Mouse (Mus musculus): ENCODE measurements around the gene Slc38a4. TPM values are rescaled to one million over a fixed set of nuclear protein-coding genes. Genes with fewer than 3 reads are reported as not detected.

The Slc38a4 gene
- polyA plus RNA-seq, 1 experiment: 0.66 TPM

DNA sequence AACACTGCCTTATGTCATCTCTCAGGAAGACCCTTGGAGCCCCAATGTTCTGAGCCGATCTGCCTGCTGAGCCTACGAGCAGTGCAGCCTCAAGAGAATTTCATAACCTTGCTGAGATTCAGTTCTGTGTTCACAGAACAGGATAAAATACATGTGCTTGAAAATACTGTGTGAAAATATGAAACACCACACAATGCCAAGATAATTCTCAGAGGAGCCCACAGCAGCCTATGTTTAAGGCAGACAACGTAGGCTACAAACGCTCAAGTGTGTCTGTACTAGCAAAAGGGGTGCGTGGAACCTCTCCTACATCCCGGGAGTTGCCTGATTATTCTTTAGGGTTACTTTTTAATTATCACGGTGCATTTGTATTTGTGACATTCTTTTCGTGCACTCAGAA lies 92.4 kb downstream of the Slc38a4 start:
- TF ChIP-seq POLR2A (IDR thresholded peaks at IDR 0.05; ENCODE audit: borderline replicate concordance, low read depth, low read length) (no peak), CTCF (IDR thresholded peaks at IDR 0.05; ENCODE audit: low read depth, low read length) (no peak)
- no peak overlapping the region for H3K27ac ChIP-seq (ENCODE audit: insufficient read depth, low read depth, low read length)
- H3K4me3 ChIP-seq (ENCODE audit: insufficient read depth, low read length): no peak overlapping the region
- H3K4me1 ChIP-seq (ENCODE audit: control insufficient read depth, insufficient read depth, low read length): no peaks in the 10 kb centered on the region

DNA sequence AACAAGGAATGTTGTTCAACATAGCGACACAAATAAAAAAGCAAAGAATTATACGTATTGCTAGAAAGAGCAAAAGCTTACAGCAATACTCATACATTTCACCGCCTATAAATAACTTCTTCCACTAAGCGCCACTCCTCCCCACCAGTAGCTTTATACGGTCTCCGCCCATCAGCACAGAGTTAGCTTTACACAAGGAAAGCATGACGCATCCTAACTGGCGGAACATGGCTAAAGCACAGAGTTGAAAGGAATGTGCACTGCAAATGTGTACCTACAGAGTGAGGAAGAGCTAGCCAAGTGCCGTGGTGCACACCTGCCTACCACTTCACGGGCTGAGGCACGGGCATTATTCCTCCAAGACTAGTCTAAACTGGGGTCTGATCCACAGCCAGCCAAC lies 95.4 kb downstream of the Slc38a4 start:
- TF ChIP-seq POLR2A (IDR thresholded peaks at IDR 0.05; ENCODE audit: borderline replicate concordance, low read depth, low read length) (no peak), CTCF (IDR thresholded peaks at IDR 0.05; ENCODE audit: low read depth, low read length) (no peak)
- no peak overlapping the region for H3K27ac ChIP-seq (ENCODE audit: insufficient read depth, low read depth, low read length)
- no peak overlapping the region for H3K4me3 ChIP-seq (ENCODE audit: insufficient read depth, low read length)
- no peaks in the 10 kb centered on the region for H3K4me1 ChIP-seq (ENCODE audit: control insufficient read depth, insufficient read depth, low read length)

DNA sequence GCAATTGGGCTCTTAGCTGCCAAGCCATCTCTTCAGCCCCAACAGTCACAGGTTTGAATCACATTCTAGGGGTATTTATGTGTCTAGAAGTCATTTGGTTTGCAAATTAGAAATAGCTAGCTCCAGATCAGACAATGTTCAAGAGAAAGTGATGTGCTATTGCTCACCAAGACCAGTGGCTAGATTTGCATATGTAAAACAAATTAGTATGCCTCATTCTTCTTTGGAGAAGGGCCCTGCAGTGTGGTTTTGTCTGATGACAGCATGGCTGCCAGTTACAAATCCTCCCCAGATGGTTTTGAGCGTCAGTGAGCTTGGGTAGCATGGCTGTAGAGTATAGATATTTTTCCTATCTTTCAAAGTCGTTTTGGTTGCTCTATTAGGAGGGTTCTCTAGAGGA lies 96.5 kb downstream of the Slc38a4 start:
- TF ChIP-seq POLR2A (IDR thresholded peaks at IDR 0.05; ENCODE audit: borderline replicate concordance, low read depth, low read length) (no peak), CTCF (IDR thresholded peaks at IDR 0.05; ENCODE audit: low read depth, low read length) (no peak)
- H3K4me3 ChIP-seq (ENCODE audit: insufficient read depth, low read length): no peak overlapping the region
- H3K27ac ChIP-seq (ENCODE audit: insufficient read depth, low read depth, low read length): no peak overlapping the region
- H3K4me1 ChIP-seq (ENCODE audit: control insufficient read depth, insufficient read depth, low read length): no peaks in the 10 kb centered on the region

DNA sequence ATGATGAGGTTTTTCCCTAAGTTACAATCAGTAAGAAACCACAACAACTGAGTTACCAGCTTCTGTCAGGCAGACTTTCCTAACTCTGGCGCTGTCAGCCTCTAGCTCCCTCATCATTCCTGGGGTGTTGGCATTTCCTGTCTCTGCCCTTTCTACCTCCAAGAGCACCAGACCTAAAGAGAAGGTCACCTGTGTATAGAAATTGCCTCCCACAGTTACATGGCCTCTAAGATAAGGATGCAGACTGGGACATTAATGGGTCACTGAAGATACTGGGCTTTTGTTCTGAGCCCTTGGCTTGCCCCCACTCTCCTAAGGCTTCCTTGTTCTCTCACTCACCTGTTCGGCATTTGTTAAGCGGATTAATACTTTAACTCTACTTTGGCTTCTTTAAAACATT lies 99.1 kb downstream of the Slc38a4 start:
- TF ChIP-seq POLR2A (IDR thresholded peaks at IDR 0.05; ENCODE audit: borderline replicate concordance, low read depth, low read length) (no peak), CTCF (IDR thresholded peaks at IDR 0.05; ENCODE audit: low read depth, low read length) (no peak)
- H3K27ac ChIP-seq (ENCODE audit: insufficient read depth, low read depth, low read length): no peak overlapping the region
- no peak overlapping the region for H3K4me3 ChIP-seq (ENCODE audit: insufficient read depth, low read length)
- H3K4me1 ChIP-seq (ENCODE audit: control insufficient read depth, insufficient read depth, low read length): no peaks in the 10 kb centered on the region

DNA sequence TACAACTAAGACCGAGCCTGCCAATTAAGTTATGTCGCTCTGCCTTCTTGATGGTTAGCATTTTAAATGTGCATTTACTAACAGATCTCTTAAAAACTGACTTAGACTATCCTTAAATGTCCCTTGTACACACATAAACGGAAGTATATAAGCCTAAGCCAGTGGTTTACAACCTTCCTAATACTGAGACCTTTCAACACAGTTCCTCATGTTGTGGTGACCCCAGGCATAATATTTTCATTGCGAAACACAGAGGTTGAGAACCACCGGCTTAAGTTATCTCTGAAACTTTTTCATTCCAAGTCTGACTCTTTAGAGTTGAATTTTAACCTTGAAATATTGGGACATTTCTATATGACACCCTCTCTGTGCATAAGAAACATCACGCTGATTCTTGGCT lies 101.4 kb downstream of the Slc38a4 start:
- H3K4me1 ChIP-seq (ENCODE audit: control insufficient read depth, insufficient read depth, low read length): no peaks in the 10 kb centered on the region
- no peak overlapping the region for H3K27ac ChIP-seq (ENCODE audit: insufficient read depth, low read depth, low read length)

DNA sequence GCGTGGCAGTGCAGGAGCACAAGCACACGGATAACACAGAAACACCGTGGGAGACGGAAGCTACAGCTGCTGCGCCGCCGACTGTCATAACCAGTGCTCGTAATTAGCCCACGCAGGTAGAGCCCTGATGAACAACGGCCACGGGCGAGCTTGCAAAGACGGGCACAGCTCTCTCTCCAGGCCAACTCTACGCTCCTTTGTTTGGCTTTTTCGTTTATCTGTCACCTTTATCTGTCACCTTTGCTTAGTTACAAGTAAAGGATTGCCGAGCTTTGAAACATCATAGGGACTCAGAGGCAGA lies 101.9 kb downstream of the Slc38a4 start:
- no peaks in the 10 kb centered on the region for H3K4me1 ChIP-seq (ENCODE audit: control insufficient read depth, insufficient read depth, low read length)
- H3K4me3 ChIP-seq (ENCODE audit: insufficient read depth, low read length): no peak overlapping the region
- TF ChIP-seq CTCF (IDR thresholded peaks at IDR 0.05; ENCODE audit: low read depth, low read length) (no peak), POLR2A (IDR thresholded peaks at IDR 0.05; ENCODE audit: borderline replicate concordance, low read depth, low read length) (no peak)
- H3K27ac ChIP-seq (ENCODE audit: insufficient read depth, low read depth, low read length): no peak overlapping the region

More for the DNA sequence above, 101.4 kb downstream of the Slc38a4 start:
- H3K4me3 ChIP-seq (ENCODE audit: insufficient read depth, low read length): no peak overlapping the region
- TF ChIP-seq POLR2A (IDR thresholded peaks at IDR 0.05; ENCODE audit: borderline replicate concordance, low read depth, low read length) (no peak), CTCF (IDR thresholded peaks at IDR 0.05; ENCODE audit: low read depth, low read length) (no peak)

DNA sequence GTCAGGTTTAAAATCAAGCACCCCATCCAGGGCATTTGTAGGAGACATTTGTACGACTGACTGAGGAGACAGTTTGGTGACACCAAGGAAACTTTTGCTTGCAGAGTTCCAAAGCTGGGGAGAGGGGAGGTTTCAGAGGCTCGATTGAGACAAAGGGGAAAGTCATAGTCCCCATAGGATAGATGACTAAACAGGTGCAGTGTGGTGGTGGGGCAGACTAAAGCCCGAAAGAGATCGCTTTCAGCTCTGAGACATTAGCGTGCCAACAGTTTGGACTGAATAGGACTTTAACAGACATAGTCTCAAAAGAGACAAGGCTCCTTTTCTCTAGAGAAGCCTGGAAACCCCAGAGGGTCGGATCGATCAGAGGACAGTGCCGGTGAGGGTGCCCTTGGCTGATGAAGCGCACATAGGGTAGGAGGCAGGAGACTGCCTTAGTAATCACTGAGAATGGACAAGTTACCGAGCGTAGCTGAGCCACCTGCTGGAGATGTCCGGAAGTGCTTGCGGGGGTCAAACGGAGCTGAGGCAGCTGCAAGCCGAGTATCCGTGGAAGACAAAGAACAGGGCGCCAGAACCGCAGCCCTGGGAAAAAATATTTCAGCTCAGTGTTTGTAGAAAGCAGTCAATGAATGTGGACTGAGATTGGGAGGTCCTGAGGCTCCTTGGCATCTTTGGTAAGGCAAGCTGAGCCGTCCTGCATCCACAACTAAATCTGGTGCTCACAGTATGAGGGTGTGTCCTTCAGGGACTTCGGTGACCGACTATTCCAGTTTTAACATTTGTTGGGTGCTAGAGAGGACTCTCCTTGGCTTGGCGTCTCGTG lies 102.4 kb downstream of the Slc38a4 start:
- TF ChIP-seq CTCF (IDR thresholded peaks at IDR 0.05; ENCODE audit: low read depth, low read length): peak; percentile 17; the same call in 1 of the 2 replicates
- no peak for TF ChIP-seq POLR2A (IDR thresholded peaks at IDR 0.05; ENCODE audit: borderline replicate concordance, low read depth, low read length)
- H3K4me1 ChIP-seq (ENCODE audit: control insufficient read depth, insufficient read depth, low read length): no peaks in the 10 kb centered on the region
- H3K27ac ChIP-seq (ENCODE audit: insufficient read depth, low read depth, low read length): no peak overlapping the region
- no peak overlapping the region for H3K4me3 ChIP-seq (ENCODE audit: insufficient read depth, low read length)

DNA sequence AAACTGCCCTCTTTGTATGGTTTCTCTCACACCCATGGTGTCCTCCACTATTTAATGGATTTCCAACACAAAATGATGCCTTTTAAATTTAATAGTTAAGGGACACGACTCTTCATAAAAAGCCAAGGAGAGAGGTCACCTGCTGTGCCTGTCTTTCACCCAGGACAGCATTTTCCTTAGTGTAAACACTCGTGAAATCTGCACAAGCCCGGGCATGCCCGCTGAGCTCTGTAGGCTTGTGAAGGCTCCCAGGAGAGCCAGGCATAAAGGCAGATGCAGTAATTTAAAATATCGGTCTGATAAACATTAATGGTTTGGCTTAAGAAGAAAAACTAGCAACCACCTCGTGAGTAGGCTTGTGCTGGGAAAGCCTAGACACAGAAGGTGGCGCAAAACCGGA lies 103.3 kb downstream of the Slc38a4 start:
- Histone ChIP-seq H3K27ac (ENCODE audit: insufficient read depth, low read depth, low read length) (no peak overlapping the region), H3K4me3 (ENCODE audit: insufficient read depth, low read length) (no peak overlapping the region), H3K4me1 (ENCODE audit: control insufficient read depth, insufficient read depth, low read length) (no peaks in the 10 kb centered on the region)
- TF ChIP-seq CTCF (IDR thresholded peaks at IDR 0.05; ENCODE audit: low read depth, low read length) (no peak), POLR2A (IDR thresholded peaks at IDR 0.05; ENCODE audit: borderline replicate concordance, low read depth, low read length) (no peak)

DNA sequence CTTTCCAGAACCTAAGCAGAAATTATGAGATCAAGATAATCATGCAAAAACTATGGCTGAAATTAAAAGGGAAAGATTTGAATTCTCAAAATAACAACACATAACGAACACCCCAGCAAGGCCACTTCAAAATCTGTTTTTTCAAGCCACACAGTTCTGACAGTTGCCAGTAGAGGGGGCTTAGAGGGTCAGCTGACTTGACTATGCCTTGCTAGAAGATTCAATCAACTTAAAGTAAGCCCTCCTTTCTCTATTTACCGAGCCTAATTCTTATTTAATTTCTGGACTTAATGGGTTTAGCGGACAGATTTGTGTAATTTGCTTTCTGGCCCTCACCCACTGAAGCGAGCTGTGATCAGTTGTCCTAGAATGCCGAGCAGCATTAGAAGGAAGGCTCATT lies 104.0 kb downstream of the Slc38a4 start:
- Histone ChIP-seq H3K4me3 (ENCODE audit: insufficient read depth, low read length) (no peak overlapping the region), H3K27ac (ENCODE audit: insufficient read depth, low read depth, low read length) (no peak overlapping the region), H3K4me1 (ENCODE audit: control insufficient read depth, insufficient read depth, low read length) (no peaks in the 10 kb centered on the region)
- no peak for TF ChIP-seq POLR2A (IDR thresholded peaks at IDR 0.05; ENCODE audit: borderline replicate concordance, low read depth, low read length)
- no peak for TF ChIP-seq CTCF (IDR thresholded peaks at IDR 0.05; ENCODE audit: low read depth, low read length)

DNA sequence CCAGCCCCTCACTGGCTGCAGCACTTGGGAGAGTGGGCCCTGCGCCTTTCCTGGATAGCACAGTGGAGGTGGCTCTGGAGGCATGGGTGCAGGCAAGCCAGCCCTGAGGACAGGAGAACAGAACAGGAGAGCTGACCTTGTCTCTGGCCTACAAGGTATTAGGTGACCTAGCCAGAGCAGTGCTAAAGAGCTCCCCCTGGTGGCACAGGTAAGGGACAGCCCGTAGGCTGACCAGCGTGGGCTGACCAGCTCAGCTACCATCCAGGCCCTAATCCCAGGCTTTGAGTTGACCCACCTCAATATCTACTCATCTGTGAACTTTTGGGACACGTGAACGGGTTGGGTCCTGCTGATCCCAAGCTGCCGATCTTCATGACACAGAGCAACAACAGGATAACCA lies 107.3 kb downstream of the Slc38a4 start:
- Histone ChIP-seq H3K4me3 (ENCODE audit: insufficient read depth, low read length) (no peak overlapping the region), H3K27ac (ENCODE audit: insufficient read depth, low read depth, low read length) (no peak overlapping the region), H3K4me1 (ENCODE audit: control insufficient read depth, insufficient read depth, low read length) (no peaks in the 10 kb centered on the region)
- TF ChIP-seq POLR2A (IDR thresholded peaks at IDR 0.05; ENCODE audit: borderline replicate concordance, low read depth, low read length) (no peak), CTCF (IDR thresholded peaks at IDR 0.05; ENCODE audit: low read depth, low read length) (peak; percentile 25; the same call in 1 of the 2 replicates)

Other genes with a start within 250 kb of the Slc38a4 start
- 3.5 and 4.8 TPM in 2 replicates for gene Pced1b, start 191.2 kb upstream of the Slc38a4 start, polyA plus RNA-seq (2012; ENCODE audit: insufficient read depth, insufficient read length, missing spikeins)
- gene Amigo2, start 191.3 kb upstream of the Slc38a4 start, polyA plus RNA-seq (2012; ENCODE audit: insufficient read depth, insufficient read length, missing spikeins): not detected in 2 replicates